Mouse (Mus musculus) liver, adult 2 months (tissue): ENCODE results near the gene Rps17.

Source experiments
- CTCF ChIP-seq: fragments of 200-500 bp; IDR thresholded peaks from 2 replicates; pipeline ENCODE4 v1.5.1; 2011; ENCODE audit warnings: low read depth, low read length, control low read depth
- POLR2A ChIP-seq: fragments of 200-500 bp; IDR thresholded peaks from 2 replicates; pipeline ENCODE4 v1.6.1; 2011; ENCODE audit warnings: low read length, control low read depth; ENCODE audit not compliant: insufficient read depth; ENCODE audit errors: extremely low read depth

GRCm38 (mm10) chr7:81356360-81356759, 11.3 kb upstream of the Rps17 start:
- no peak for TF ChIP-seq CTCF
- TF ChIP-seq POLR2A, result no peak
